Mouse (Mus musculus) megakaryocyte, embryonic 14.5 days (primary cell): ENCODE results near the gene Ugt3a2.

Source experiments
- FLI1 ChIP-seq: IDR thresholded peaks from 2 replicates; pipeline ENCODE4 v1.6.1; 2012; ENCODE audit warnings: low read length, inconsistent platforms, mixed read lengths
- GATA1 ChIP-seq: IDR thresholded peaks from 3 replicates; pipeline ENCODE4 v1.6.1; 2012; ENCODE audit warnings: mixed read lengths, low read length, inconsistent platforms, borderline replicate concordance

DNA sequence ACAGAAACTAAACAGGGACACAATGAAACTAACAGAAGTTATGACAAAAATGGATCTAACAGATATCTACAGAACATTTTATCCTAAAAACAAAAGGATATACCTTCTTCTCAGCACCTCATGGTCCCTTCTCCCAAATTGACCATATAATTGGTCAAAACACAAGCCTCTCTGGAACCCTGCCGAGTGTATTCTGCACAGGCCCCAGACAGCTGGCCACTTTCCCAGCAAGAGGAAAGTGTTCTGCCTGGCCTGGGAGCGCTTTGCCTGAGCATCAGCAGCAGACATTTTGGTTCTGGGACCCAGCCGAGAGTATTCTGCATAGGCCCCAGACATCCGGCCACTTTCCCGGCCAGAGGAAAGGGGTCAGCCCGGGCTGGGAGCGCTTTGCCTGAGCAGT is 40.9 kb downstream of the Ugt3a2 start:
- TF ChIP-seq GATA1 (no peak), FLI1 (no peak)
